Mouse (Mus musculus) intestine, embryonic 14.5 days (tissue): ENCODE measurements at regions not wholly inside any gene's neighbourhood (a gene's known extent, or its start where the extent isn't known, plus 50 kb on each side); places are given as distances from the start of the nearest gene placed in this dataset.

Experiments used
- ATAC-seq: fragments of 200-750 bp; cut with Nextera tagmentation; replicated peaks from 2 replicates; pipeline ENCODE4 v1.8.0; 2017; ENCODE audit warnings: low read depth, moderate number of reproducible peaks, moderate TSS enrichment, moderate library complexity; ENCODE audit not compliant: low FRiP score, low TSS enrichment
- DNase-seq: peaks from one replicate; pipeline ENCODE4 v3.0.0-alpha.2; 2018; ENCODE audit warnings: low spot score
- H3K27ac ChIP-seq: fragments of 300-500 bp; sonication (generic); 2 replicates; pipeline ENCODE4 v1.5.1; 2014; ENCODE audit warnings: low read depth, mild to moderate bottlenecking, control low read depth
- H3K27me3 ChIP-seq: fragments of 300-500 bp; sonication (generic); replicated peaks from 2 replicates; pipeline ENCODE4 v1.6.1; 2014; ENCODE audit warnings: low read length, control low read depth; ENCODE audit not compliant: control insufficient read depth, insufficient read depth
- H3K36me3 ChIP-seq: fragments of 300-500 bp; sonication (generic); 2 replicates; pipeline ENCODE4 v1.6.1; 2014; ENCODE audit warnings: low read length, control low read depth; ENCODE audit not compliant: control insufficient read depth, insufficient read depth
- H3K4me1 ChIP-seq: fragments of 300-500 bp; sonication (generic); replicated peaks from 2 replicates; pipeline ENCODE4 v1.6.1; 2014; ENCODE audit warnings: low read length, control low read depth, mixed read lengths; ENCODE audit not compliant: control insufficient read depth, insufficient read depth
- H3K4me2 ChIP-seq: fragments of 300-500 bp; sonication (generic); 2 replicates; pipeline ENCODE4 v1.6.1; 2014; ENCODE audit warnings: low read length
- H3K4me3 ChIP-seq: fragments of 300-500 bp; sonication (generic); 2 replicates; pipeline ENCODE4 v1.5.1; 2014; ENCODE audit warnings: low read depth, low read length, control low read depth, mixed read lengths
- H3K9ac ChIP-seq: fragments of 300-500 bp; sonication (generic); 2 replicates; pipeline ENCODE4 v1.6.1; 2014; ENCODE audit warnings: mild to moderate bottlenecking, low read length
- H3K9me3 ChIP-seq: fragments of 300-500 bp; sonication (generic); 2 replicates; pipeline ENCODE4 v1.6.1; 2016; ENCODE audit warnings: low read length, control low read depth; ENCODE audit not compliant: control insufficient read depth
- WGBS: fragments of 180-500 bp; shearing (Covaris S2); extraction: QIAGEN DNeasy Blood & Tissue Kit; methylation state at CpG from one replicate; pipeline ENCODE4 v1.1.7; 2014; 5-methylcytosine and 5-hydroxymethylcytosine counted together

DNA sequence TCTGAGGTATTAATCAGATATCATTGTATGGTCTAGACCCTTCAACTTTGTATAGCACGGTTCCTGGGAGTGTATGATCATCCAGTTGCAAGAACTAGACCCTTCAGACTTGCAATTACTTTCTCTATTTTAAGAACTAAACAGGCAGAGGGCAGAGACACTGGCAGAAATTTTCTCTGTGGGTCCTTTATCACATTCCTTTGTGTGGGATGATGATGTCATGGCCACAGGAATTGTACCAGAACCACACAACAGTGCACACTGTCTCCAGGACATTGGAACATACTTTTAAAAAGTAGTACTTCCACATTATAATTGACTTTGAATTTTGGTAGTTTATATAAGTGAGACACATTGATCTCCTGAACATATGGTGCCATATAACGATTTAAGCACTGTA is 674.2 kb downstream of the Rfpl4b start:
- H3K27ac ChIP-seq, result no peak overlapping the region
- ATAC-seq (no peak), DNase-seq (no peak)
- no peak overlapping the region for H3K4me3 ChIP-seq
- no peak overlapping the region for H3K9ac ChIP-seq
- no peaks in the 10 kb centered on the region for H3K4me1 ChIP-seq
- H3K4me2 ChIP-seq, result no peak overlapping the region
- WGBS, result 75% methylated on average over 2 of the region's 2 CpGs
- no peaks in the 10 kb centered on the region for H3K36me3 ChIP-seq
- H3K27me3 ChIP-seq, result no peaks in the 10 kb centered on the region
- no peaks in the 10 kb centered on the region for H3K9me3 ChIP-seq

DNA sequence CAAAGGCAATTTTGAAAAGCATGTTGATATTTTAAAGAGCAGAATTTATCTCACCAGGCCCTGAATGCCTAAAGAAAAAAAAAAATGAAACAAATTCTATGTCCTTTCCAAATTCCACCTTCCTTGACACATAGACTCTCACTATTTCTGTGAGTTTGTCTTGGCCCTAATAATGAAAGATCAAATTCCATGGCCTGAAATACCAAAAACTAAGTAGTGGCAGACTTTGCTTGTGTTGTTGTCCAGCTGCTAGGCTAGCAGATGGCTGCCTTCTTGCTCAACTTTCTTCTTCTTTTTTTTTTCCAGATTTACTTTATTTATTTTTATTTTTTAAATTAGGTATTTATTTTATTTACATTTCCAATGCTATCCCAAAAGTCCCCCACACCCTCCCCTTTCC is 682.4 kb downstream of the Rfpl4b start:
- H3K4me1 ChIP-seq, result no peaks in the 10 kb centered on the region
- no peak overlapping the region for H3K4me2 ChIP-seq
- H3K27ac ChIP-seq, result no peak overlapping the region
- H3K9me3 ChIP-seq, result no peaks in the 10 kb centered on the region
- no peak overlapping the region for H3K9ac ChIP-seq
- ATAC-seq (no peak), DNase-seq (no peak)
- no peaks in the 10 kb centered on the region for H3K36me3 ChIP-seq
- no peak overlapping the region for H3K4me3 ChIP-seq
- H3K27me3 ChIP-seq, result no peaks in the 10 kb centered on the region

DNA sequence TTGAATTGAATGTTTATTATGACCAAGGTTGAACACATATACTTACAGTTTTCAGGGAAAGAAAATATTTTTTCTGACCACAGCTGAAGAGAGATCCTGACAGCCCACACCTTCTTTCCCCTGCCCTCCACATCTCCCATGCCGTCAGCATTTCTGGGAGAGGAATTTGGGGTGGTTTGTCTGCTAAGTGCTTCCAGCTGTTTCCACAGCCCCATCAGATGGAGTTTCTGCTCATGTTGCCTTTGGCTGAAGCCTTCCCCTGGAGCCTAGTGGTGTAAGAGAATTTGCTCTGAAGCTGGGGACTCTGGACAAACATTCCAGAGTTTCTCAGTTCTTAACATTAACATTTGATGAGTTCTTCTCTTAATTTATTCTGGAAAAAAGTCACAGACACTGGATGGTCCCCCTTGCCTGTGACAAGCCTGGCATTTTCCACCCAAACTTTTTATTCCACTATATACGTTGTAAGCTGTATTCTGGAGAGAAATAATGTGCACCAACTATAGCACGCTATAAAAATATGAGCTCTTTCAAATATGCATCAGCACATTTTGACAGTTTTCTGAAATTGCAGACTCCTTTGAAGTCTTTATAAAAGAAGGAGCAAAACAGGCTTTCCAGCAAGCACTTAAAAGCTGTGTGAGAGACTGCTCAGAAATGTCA is 699.5 kb downstream of the Rfpl4b start:
- Histone ChIP-seq H3K27me3 (no peaks in the 10 kb centered on the region), H3K9ac (no peak overlapping the region), H3K27ac (no peak overlapping the region), H3K4me3 (no peak overlapping the region), H3K36me3 (no peaks in the 10 kb centered on the region), H3K9me3 (no peaks in the 10 kb centered on the region), H3K4me1 (no peaks in the 10 kb centered on the region), H3K4me2 (no peak overlapping the region)
- ATAC-seq (no peak), DNase-seq (no peak)
- 49% methylated on average over 3 of the region's 3 CpGs for WGBS

GRCm38 (mm10) chr10:38118601-38119000 is 703.0 kb downstream of the Rfpl4b start:
- no peak overlapping the region for H3K4me2 ChIP-seq
- H3K36me3 ChIP-seq, result no peaks in the 10 kb centered on the region
- no peak overlapping the region for H3K4me3 ChIP-seq
- H3K4me1 ChIP-seq, result no peaks in the 10 kb centered on the region
- no peak for DNase-seq
- no peak overlapping the region for H3K9ac ChIP-seq
- H3K27me3 ChIP-seq, result no peaks in the 10 kb centered on the region
- no peak overlapping the region for H3K27ac ChIP-seq
- no peak for ATAC-seq
- WGBS, result 44% methylated on average over 1 of the region's 1 CpGs
- H3K9me3 ChIP-seq, result no peaks in the 10 kb centered on the region

DNA sequence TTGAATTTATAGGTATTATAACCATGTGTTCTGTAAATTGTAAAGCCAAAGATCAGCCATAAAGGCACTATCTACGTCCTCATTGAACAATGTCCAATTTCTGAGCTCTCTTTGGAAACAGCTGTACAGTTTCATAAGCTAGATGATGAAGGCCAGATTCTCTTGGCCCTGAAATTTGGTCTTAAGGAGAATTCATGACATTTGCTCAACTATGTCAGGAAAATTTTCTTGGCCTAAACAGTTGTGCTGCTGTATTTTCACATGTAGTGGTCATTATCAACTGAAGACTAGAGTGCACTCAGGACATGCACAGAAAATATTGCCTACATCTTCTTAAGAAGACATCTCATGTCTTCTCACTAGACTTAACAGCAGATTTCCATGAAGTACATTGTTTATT is 705.1 kb downstream of the Rfpl4b start:
- 63% methylated on average over 1 of the region's 1 CpGs for WGBS
- Histone ChIP-seq H3K36me3 (no peaks in the 10 kb centered on the region), H3K9me3 (no peaks in the 10 kb centered on the region), H3K9ac (no peak overlapping the region), H3K27ac (no peak overlapping the region), H3K4me3 (no peak overlapping the region), H3K4me1 (no peaks in the 10 kb centered on the region), H3K4me2 (no peak overlapping the region), H3K27me3 (no peaks in the 10 kb centered on the region)
- ATAC-seq (no peak), DNase-seq (no peak)

DNA sequence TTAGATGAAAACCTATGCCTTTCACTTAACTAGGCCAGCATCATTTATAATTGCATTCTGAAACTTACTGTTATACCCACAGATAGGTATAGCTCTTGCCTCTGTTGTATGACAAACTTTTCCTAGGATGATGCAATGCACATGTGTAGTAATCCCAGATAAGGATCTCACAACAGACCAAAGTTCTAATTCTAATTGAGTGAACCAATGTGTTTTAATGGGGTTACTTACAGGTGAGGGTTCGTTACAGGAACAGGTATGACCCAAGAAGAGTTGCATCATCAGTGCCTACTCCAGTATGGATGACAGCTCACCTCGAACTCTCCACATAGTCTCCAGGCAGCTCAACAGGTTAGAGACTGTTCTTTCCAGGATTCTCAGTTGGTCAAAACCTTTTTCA is 707.4 kb downstream of the Rfpl4b start:
- DNase-seq (no peak), ATAC-seq (no peak)
- Histone ChIP-seq H3K4me3 (no peak overlapping the region), H3K9ac (no peak overlapping the region), H3K4me2 (no peak overlapping the region), H3K36me3 (no peaks in the 10 kb centered on the region), H3K27me3 (no peaks in the 10 kb centered on the region), H3K9me3 (no peaks in the 10 kb centered on the region), H3K4me1 (no peaks in the 10 kb centered on the region), H3K27ac (no peak overlapping the region)
- whole genome bisulfite sequencing, result 84% methylated on average over 2 of the region's 2 CpGs

DNA sequence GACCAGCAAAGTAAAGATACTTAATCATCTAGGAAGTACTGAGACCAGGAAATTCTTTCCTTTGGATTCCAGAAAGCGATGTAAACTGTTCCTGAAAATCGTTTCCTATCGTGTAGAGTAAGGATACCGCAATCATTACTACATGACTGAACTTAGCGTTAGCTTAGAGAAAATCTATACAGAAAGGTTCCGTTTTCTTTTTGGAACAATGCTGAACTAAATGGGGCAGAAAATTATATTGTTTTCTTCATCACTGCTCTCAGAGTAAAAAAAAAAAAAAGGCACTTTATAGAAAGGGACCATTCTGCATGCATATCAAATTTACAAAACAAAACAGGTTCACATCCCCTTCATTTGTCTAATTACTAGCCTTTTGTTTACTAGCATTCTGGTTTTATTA is 713.0 kb downstream of the Rfpl4b start:
- H3K27me3 ChIP-seq, result no peaks in the 10 kb centered on the region
- no peaks in the 10 kb centered on the region for H3K36me3 ChIP-seq
- whole genome bisulfite sequencing, result 88% methylated on average over 6 of the region's 6 CpGs
- no peak for DNase-seq
- no peak overlapping the region for H3K4me3 ChIP-seq
- H3K9me3 ChIP-seq, result no peaks in the 10 kb centered on the region
- ATAC-seq, result no peak
- no peaks in the 10 kb centered on the region for H3K4me1 ChIP-seq
- no peak overlapping the region for H3K9ac ChIP-seq
- no peak overlapping the region for H3K4me2 ChIP-seq
- no peak overlapping the region for H3K27ac ChIP-seq

GRCm38 (mm10) chr10:38103570-38103969 is 718.0 kb downstream of the Rfpl4b start:
- Histone ChIP-seq H3K9me3 (no peaks in the 10 kb centered on the region), H3K4me2 (no peak overlapping the region), H3K27ac (no peak overlapping the region), H3K9ac (no peak overlapping the region), H3K4me3 (no peak overlapping the region), H3K36me3 (no peaks in the 10 kb centered on the region), H3K4me1 (no peaks in the 10 kb centered on the region), H3K27me3 (no peaks in the 10 kb centered on the region)
- ATAC-seq (no peak), DNase-seq (no peak)
- 68% methylated on average over 1 of the region's 1 CpGs for WGBS

DNA sequence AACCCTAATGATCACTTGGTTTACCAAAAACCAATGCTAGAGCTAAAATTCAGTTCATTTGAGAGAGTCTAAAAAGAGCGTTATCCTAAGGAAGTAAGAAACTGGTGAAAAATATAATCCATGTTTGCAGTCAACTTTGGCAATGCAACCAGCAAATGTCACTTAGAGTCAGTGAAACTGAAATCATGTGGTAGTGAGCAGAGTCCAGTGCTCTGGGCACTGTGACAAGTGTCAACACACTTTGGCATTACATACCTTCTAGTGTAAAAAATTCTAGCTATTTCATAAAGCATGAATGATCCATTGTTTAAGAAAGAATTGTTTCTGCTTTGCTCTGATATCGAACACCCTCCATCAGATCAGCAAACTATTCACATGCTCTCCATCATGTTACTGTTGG is 743.1 kb downstream of the Rfpl4b start:
- H3K4me2 ChIP-seq, result no peak overlapping the region
- ATAC-seq (no peak), DNase-seq (no peak)
- no peak overlapping the region for H3K9ac ChIP-seq
- H3K27ac ChIP-seq, result no peak overlapping the region
- no peaks in the 10 kb centered on the region for H3K27me3 ChIP-seq
- WGBS, result 93% methylated on average over 2 of the region's 2 CpGs
- H3K4me1 ChIP-seq, result no peaks in the 10 kb centered on the region
- H3K36me3 ChIP-seq, result no peaks in the 10 kb centered on the region
- no peak overlapping the region for H3K4me3 ChIP-seq
- H3K9me3 ChIP-seq, result no peaks in the 10 kb centered on the region
